ENCODE assay signal across 20 mouse cellular contexts in genomic region chr14:21062766-21063513, GRCm38 (mm10). TPM values are rescaled to one million over a fixed set of nuclear protein-coding genes. Genes with fewer than 3 reads are reported as not detected.
A peak's percentile ranks its signal among the peaks of the same experiment; 100 is the strongest.
DNase-seq lines count a peak whose midpoint lies in the region; ATAC-seq and TF ChIP-seq lines count a peak whose summit lies in the region.
"Had no signal": no experiment of that assay in that cellular context is flagged by ENCODE, and none has a peak within 500 bp of the region (broad histone marks: within the 10 kb centered on the region; RNA-seq: fewer than 3 reads in every experiment).

No protein-coding gene starts in this region.

- no peaks in the 10 kb centered on the region for H3K27me3 ChIP-seq in MEL (ENCODE audit: control insufficient read depth in 1 of 2, insufficient read depth in 2 of 2, low read length in 2 of 2)
- no peaks in the 10 kb centered on the region for H3K27me3 ChIP-seq in liver, postnatal 0 days (ENCODE audit: insufficient read depth, low read length)
- H3K27me3 ChIP-seq in hindbrain, embryonic 16.5 days (replicated peaks; ENCODE audit: control insufficient read depth, insufficient read depth, low read length): no peaks in the 10 kb centered on the region
- H3K27me3 ChIP-seq: forebrain, embryonic 13.5 days; heart, embryonic 15.5 days; kidney, embryonic 15.5 days; limb, embryonic 13.5 days; stomach, embryonic 15.5 days had no signal

- no peak for TF ChIP-seq CTCF in MEL (IDR thresholded peaks at IDR 0.05 in 2 of 3, conservative IDR thresholded peaks at IDR 0.05 in 1 of 3; ENCODE audit: control insufficient read depth in 1 of 3, insufficient read depth in 1 of 3, low read depth in 2 of 3, low read length in 3 of 3, poor library complexity in 1 of 3, severe bottlenecking in 1 of 3)
- TF ChIP-seq CTCF in liver, postnatal 0 days (IDR thresholded peaks at IDR 0.05; ENCODE audit: low read depth): no peak

- peaks cover 4% of the 10 kb centered on the region; the same call in 1 of the 2 replicates for H3K79me2 ChIP-seq in MEL (ENCODE audit: control insufficient read depth, insufficient read depth, low read length, poor library complexity)

- peak overlapping the region in 1 of 2 experiments; percentile 5; a peak in 1 of 4 replicates for H3K4me3 ChIP-seq in MEL (ENCODE audit: control insufficient read depth in 1 of 2, insufficient read depth in 1 of 2, low read depth in 2 of 2, low read length in 2 of 2)
- no peak overlapping the region for H3K4me3 ChIP-seq in liver, postnatal 0 days (ENCODE audit: low read depth, low read length)
- no peak overlapping the region for H3K4me3 ChIP-seq in hindbrain, embryonic 16.5 days (ENCODE audit: low read length)
- H3K4me3 ChIP-seq: forebrain, embryonic 13.5 days; heart, embryonic 15.5 days; hindbrain, embryonic 10.5 days; kidney, embryonic 15.5 days; limb, embryonic 13.5 days; stomach, embryonic 15.5 days had no signal

- intact Hi-C loops in heart, postnatal 10 days (cut with DNase I): no loop called here

- H3K9me3 ChIP-seq in MEL (replicated peaks; ENCODE audit: insufficient read depth, low read length): no peaks in the 10 kb centered on the region
- no peaks in the 10 kb centered on the region for H3K9me3 ChIP-seq in liver, postnatal 0 days (ENCODE audit: low read length)
- H3K9me3 ChIP-seq in hindbrain, embryonic 16.5 days (ENCODE audit: control insufficient read depth, low read length): no peaks in the 10 kb centered on the region
- H3K9me3 ChIP-seq: forebrain, embryonic 13.5 days; heart, embryonic 15.5 days; hindbrain, embryonic 10.5 days; kidney, embryonic 15.5 days; limb, embryonic 13.5 days; stomach, embryonic 15.5 days had no signal

- TF ChIP-seq EP300 in MEL (IDR thresholded peaks at IDR 0.05; ENCODE audit: low read depth in 1 of 2, low read length in 2 of 2): peak; percentile 65 to 84
- 0 out of 2 replicates have a peak, but pooled peaks have one; percentile 25 for TF ChIP-seq EP300 in liver, postnatal 0 days (IDR thresholded peaks at IDR 0.05; ENCODE audit: low read depth)

- ATAC-seq in liver, postnatal 0 days: no peak
- no peak for ATAC-seq in hindbrain, embryonic 16.5 days
- ATAC-seq: CD4-positive, CD25-positive, alpha-beta regulatory T cell, adult 4 months; forebrain, embryonic 13.5 days had no signal

- 0 out of 2 replicates have a peak overlapping the region, but pooled peaks have one; percentile 25 for H3K9ac ChIP-seq in MEL (ENCODE audit: control insufficient read depth, low read depth, low read length, poor library complexity, severe bottlenecking)
- H3K9ac ChIP-seq in liver, postnatal 0 days (replicated peaks): no peak overlapping the region
- H3K9ac ChIP-seq in hindbrain, embryonic 16.5 days (ENCODE audit: low read depth, low read length): no peak overlapping the region
- H3K9ac ChIP-seq: forebrain, embryonic 13.5 days; heart, embryonic 15.5 days; kidney, embryonic 15.5 days; limb, embryonic 13.5 days; stomach, embryonic 15.5 days had no signal

- peaks cover 0 to 60% of the 10 kb centered on the region in 2 experiments; a peak in 2 of 4 replicates for H3K36me3 ChIP-seq in MEL (ENCODE audit: control insufficient read depth in 1 of 2, insufficient read depth in 2 of 2, low read length in 2 of 2)
- no peaks in the 10 kb centered on the region for H3K36me3 ChIP-seq in liver, postnatal 0 days (replicated peaks; ENCODE audit: insufficient read depth, low read length)
- no peaks in the 10 kb centered on the region for H3K36me3 ChIP-seq in hindbrain, embryonic 16.5 days (ENCODE audit: control insufficient read depth, insufficient read depth, low read length)
- H3K36me3 ChIP-seq: heart, embryonic 15.5 days; hindbrain, embryonic 10.5 days; kidney, embryonic 15.5 days; limb, embryonic 13.5 days; stomach, embryonic 15.5 days had no signal

- H3K4me2 ChIP-seq in liver, postnatal 0 days (ENCODE audit: low read depth, low read length): no peak overlapping the region
- no peak overlapping the region for H3K4me2 ChIP-seq in hindbrain, embryonic 16.5 days (ENCODE audit: low read length)
- H3K4me2 ChIP-seq: forebrain, embryonic 13.5 days; heart, embryonic 15.5 days; kidney, embryonic 15.5 days; limb, embryonic 13.5 days; midbrain, embryonic 11.5 days; stomach, embryonic 15.5 days had no signal

- 59% methylated on average over 5 of the region's 5 CpGs for WGBS in liver, postnatal 0 days (ENCODE audit: insufficient replicate concordance)
- WGBS in hindbrain, embryonic 16.5 days: 83% methylated on average over 5 of the region's 5 CpGs

- H3K4me1 ChIP-seq in MEL (ENCODE audit: control insufficient read depth in 1 of 2, insufficient read depth in 2 of 2, low read length in 2 of 2): peaks cover 23 to 43% of the 10 kb centered on the region in 2 experiments
- peaks cover 12% of the 10 kb centered on the region for H3K4me1 ChIP-seq in liver, postnatal 0 days (ENCODE audit: insufficient read depth)
- no peaks in the 10 kb centered on the region for H3K4me1 ChIP-seq in hindbrain, embryonic 16.5 days (ENCODE audit: control insufficient read depth, insufficient read depth, low read depth, low read length)
- H3K4me1 ChIP-seq: forebrain, embryonic 13.5 days; hindbrain, embryonic 10.5 days; stomach, embryonic 15.5 days had no signal

- peak overlapping the region; percentile 77 for H3K27ac ChIP-seq in MEL (ENCODE audit: control insufficient read depth, low read depth, low read length)
- H3K27ac ChIP-seq in liver, postnatal 0 days (ENCODE audit: low read depth): peak overlapping the region; percentile 29; the same call in 1 of the 2 replicates
- no peak overlapping the region for H3K27ac ChIP-seq in hindbrain, embryonic 16.5 days (ENCODE audit: low read depth, low read length)
- H3K27ac ChIP-seq: forebrain, embryonic 13.5 days; heart, embryonic 15.5 days; hindbrain, embryonic 10.5 days; kidney, embryonic 15.5 days; limb, embryonic 13.5 days; stomach, embryonic 15.5 days had no signal

- no peak for TF ChIP-seq RAD21 in MEL (IDR thresholded peaks at IDR 0.05; ENCODE audit: low read depth, low read length)

- peak; percentile 68 for DNase-seq in heart, adult 11 months
- DNase-seq in heart, postnatal 10 days: no peak
- DNase-seq in MEL (ENCODE audit: low read depth, low spot score) (peak; percentile 73), liver (peak; percentile 31)
- no peak for DNase-seq in liver, postnatal 0 days
- DNase-seq in kidney, adult 9 months: no peak
- DNase-seq: adrenal gland, postnatal 36 days; cerebellum, adult 18-20 months; cerebellum, postnatal 25 days; gastrocnemius, postnatal 14 days; kidney, postnatal 4 days had no signal

- no peak for TF ChIP-seq POLR2A in MEL (IDR thresholded peaks at IDR 0.05; ENCODE audit: control insufficient read depth in 1 of 2, insufficient read depth in 1 of 2, low read depth in 1 of 2, low read length in 2 of 2, poor library complexity in 1 of 2)

TF ChIP-seq in MEL, 35 proteins besides CTCF, POLR2A, EP300 and RAD21 (continues in another document):
- no peak for TF ChIP-seq ELF1 (IDR thresholded peaks at IDR 0.05; ENCODE audit: low read depth, low read length)
- TF ChIP-seq CHD2 (IDR thresholded peaks at IDR 0.05; ENCODE audit: low read length): no peak
- peak; percentile 53; the same call in 1 of the 2 replicates for TF ChIP-seq GATA1 (IDR thresholded peaks at IDR 0.05; ENCODE audit: low read depth, low read length)
- TF ChIP-seq JUND (IDR thresholded peaks at IDR 0.05; ENCODE audit: low read depth, low read length): no peak
- TF ChIP-seq MAFK (IDR thresholded peaks at IDR 0.05; ENCODE audit: borderline replicate concordance, low read depth, low read length): no peak; the same call in 1 of the 2 replicates
- no peak for TF ChIP-seq POLR2AphosphoS5 (IDR thresholded peaks at IDR 0.05; ENCODE audit: borderline replicate concordance, low read depth, low read length)
- TF ChIP-seq POLR2AphosphoS2 (IDR thresholded peaks at IDR 0.05; ENCODE audit: low read length): no peak
- TF ChIP-seq TCF12 (IDR thresholded peaks at IDR 0.05; ENCODE audit: low read depth, low read length): peak; percentile 74
- TF ChIP-seq ZKSCAN1 (IDR thresholded peaks at IDR 0.05; ENCODE audit: low read depth, low read length): no peak
- TF ChIP-seq MYC (IDR thresholded peaks at IDR 0.05; ENCODE audit: low read depth, low read length): no peak
- no peak for TF ChIP-seq E2F4 (IDR thresholded peaks at IDR 0.05; ENCODE audit: borderline replicate concordance, low read depth, low read length)
- TF ChIP-seq MAX (IDR thresholded peaks at IDR 0.05; ENCODE audit: low read length): no peak; the same call in 1 of the 2 replicates
- TF ChIP-seq NRF1 (IDR thresholded peaks at IDR 0.05; ENCODE audit: insufficient read depth, low read depth, low read length, poor library complexity, severe bottlenecking): no peak
- TF ChIP-seq HCFC1 (IDR thresholded peaks at IDR 0.05; ENCODE audit: low read depth, low read length): no peak
- TF ChIP-seq ZC3H11A (IDR thresholded peaks at IDR 0.05; ENCODE audit: low read depth, low read length): no peak
- no peak for TF ChIP-seq MEF2A (IDR thresholded peaks at IDR 0.05; ENCODE audit: extremely low read depth, insufficient replicate concordance, low read depth, low read length, poor library complexity, severe bottlenecking)
- TF ChIP-seq USF2 (IDR thresholded peaks at IDR 0.05; ENCODE audit: borderline replicate concordance in 1 of 2, insufficient read depth in 1 of 2, low read depth in 1 of 2, low read length in 2 of 2): no peak
- TF ChIP-seq KAT2A (conservative IDR thresholded peaks at IDR 0.05; ENCODE audit: low read depth, low read length): no peak
- TF ChIP-seq ZNF384 (IDR thresholded peaks at IDR 0.05; ENCODE audit: low read depth, low read length): no peak
- TF ChIP-seq SMC3 (IDR thresholded peaks at IDR 0.05; ENCODE audit: low read depth, low read length): no peak
- peak; percentile 55 for TF ChIP-seq TAL1 (IDR thresholded peaks at IDR 0.05; ENCODE audit: low read length)

RNA-seq across cellular contexts. Expression of gene Adk, which starts 10.6 kb away (rescaled TPM):
- total RNA-seq in heart, postnatal 10 days (2021): 100 to 1,000 TPM; 157 to 165 TPM
- total RNA-seq in MEL (2012; rRNA removed): 102 and 125 TPM in 2 replicates
- 100 to 1,000 TPM in 1 of 2 experiments, 10 to 100 TPM in 1; 69.0 to 479 TPM for polyA plus RNA-seq in MEL (2012; ENCODE audit: insufficient read depth in 1 of 2, insufficient read length in 2 of 2, low read depth in 1 of 2, low replicate concordance in 2 of 2, missing spikeins in 1 of 2)
- 467 and 475 TPM in 2 replicates for polyA plus RNA-seq in liver, postnatal 0 days (2015; fragmentation: Nextera tagmentation; extraction: Ambion mirVana)
- 41.4 and 45.9 TPM in 2 replicates for polyA plus RNA-seq in hindbrain, embryonic 16.5 days (2015; fragmentation: Nextera tagmentation; extraction: Ambion mirVana)

RNA-seq across cellular contexts. Expression of gene Ap3m1, which starts 10.6 kb away (rescaled TPM):
- total RNA-seq in heart, postnatal 10 days (2021): 10 to 100 TPM; 60.3 to 82.0 TPM
- total RNA-seq in MEL (2012; rRNA removed): 27.9 and 31.8 TPM in 2 replicates
- polyA plus RNA-seq in MEL (2012; ENCODE audit: insufficient read depth in 1 of 2, insufficient read length in 2 of 2, low read depth in 1 of 2, low replicate concordance in 2 of 2, missing spikeins in 1 of 2): 10 to 100 TPM in 1 of 2 experiments, not detected in 1; 47.4 TPM
- polyA plus RNA-seq in liver, postnatal 0 days (2015; fragmentation: Nextera tagmentation; extraction: Ambion mirVana): 23.5 and 28.6 TPM in 2 replicates
- polyA plus RNA-seq in hindbrain, embryonic 16.5 days (2015; fragmentation: Nextera tagmentation; extraction: Ambion mirVana): 76.1 and 76.4 TPM in 2 replicates

Comparison
In these comparisons a context has a peak if more than half of its experiments do, and no peak if none do; other contexts are left out.
1. DNase-seq: peak in heart, adult 11 months (single experiment), MEL (single experiment) and liver (single experiment); none in heart, postnatal 10 days (0 of 2), liver, postnatal 0 days (single experiment) and kidney, adult 9 months (single experiment).